ENCODE assay signal across 30 mouse cellular contexts in genomic region chr11:53580562-53580961, GRCm38 (mm10). TPM values are rescaled to one million over a fixed set of nuclear protein-coding genes. Genes with fewer than 3 reads are reported as not detected.
DNase-seq lines count a peak whose midpoint lies in the region; ATAC-seq and TF ChIP-seq lines count a peak whose summit lies in the region.
"Had no signal": no experiment of that assay in that cellular context is flagged by ENCODE, and none has a peak within 500 bp of the region (broad histone marks: within the 10 kb centered on the region; RNA-seq: fewer than 3 reads in every experiment).

No protein-coding gene starts in this region.

- no peaks in the 10 kb centered on the region for H3K79me2 ChIP-seq in CH12.LX (replicated peaks; ENCODE audit: control insufficient read depth, extremely low read depth, insufficient read depth, poor library complexity, severe bottlenecking)

- in situ Hi-C loops in CH12.LX (cut with MboI; ENCODE audit: low pct_ligation_motif_present, low pct_unique_long_range_greater_than_20kb, low sequenced_read_pairs) (no loop called here), Patski (cut with MboI; ENCODE audit: low pct_unique_long_range_greater_than_20kb) (no loop called here)

- no peak overlapping the region for H3K4me3 ChIP-seq in liver, embryonic 14.5 days (ENCODE audit: insufficient read depth in 1 of 2, low read depth in 2 of 2, low read length in 2 of 2)
- no peak overlapping the region for H3K4me3 ChIP-seq in CH12.LX (replicated peaks in 1 of 3; ENCODE audit: low read depth in 2 of 3, low read length in 2 of 3, poor library complexity in 1 of 3)
- H3K4me3 ChIP-seq: embryonic facial prominence, embryonic 15.5 days; hindbrain, embryonic 15.5 days; intestine, embryonic 15.5 days; limb, embryonic 15.5 days had no signal

- dilution Hi-C loops in CH12.LX (cut with MboI; ENCODE audit: extremely low pct_ligation_motif_present, extremely low pct_unique_long_range_greater_than_20kb, low sequenced_read_pairs), result no loop called here

- TF ChIP-seq EP300 in liver, embryonic 14.5 days (IDR thresholded peaks at IDR 0.05; ENCODE audit: low read depth), result no peak
- no peak for TF ChIP-seq EP300 in CH12.LX (IDR thresholded peaks at IDR 0.05; ENCODE audit: low read length)

- no peak overlapping the region for H3K9ac ChIP-seq in liver, embryonic 14.5 days (replicated peaks)
- no peak overlapping the region for H3K9ac ChIP-seq in CH12.LX (ENCODE audit: insufficient read depth, low read depth)
- H3K9ac ChIP-seq: embryonic facial prominence, embryonic 15.5 days; hindbrain, embryonic 15.5 days; intestine, embryonic 15.5 days; limb, embryonic 15.5 days had no signal

- no peaks in the 10 kb centered on the region; a peak in 1 of 4 replicates for H3K4me1 ChIP-seq in liver, embryonic 14.5 days (replicated peaks; ENCODE audit: control insufficient read depth in 2 of 2, insufficient read depth in 2 of 2, low read length in 1 of 2)
- peaks cover 3 to 23% of the 10 kb centered on the region in 2 experiments for H3K4me1 ChIP-seq in CH12.LX (ENCODE audit: control insufficient read depth in 1 of 2, insufficient read depth in 2 of 2)
- H3K4me1 ChIP-seq: embryonic facial prominence, embryonic 15.5 days; hindbrain, embryonic 15.5 days; intestine, embryonic 15.5 days; limb, embryonic 15.5 days had no signal

- ATAC-seq in liver, embryonic 14.5 days (ENCODE audit: insufficient read depth), result no peak
- ATAC-seq in Patski, result no peak
- ATAC-seq: forebrain, embryonic 14.5 days; intestine, embryonic 15.5 days had no signal

- DNase-seq in heart, adult 11 months, result peak; percentile 31
- DNase-seq in heart, adult 8-10 months (ENCODE audit: low spot score), result no peak
- no peak for DNase-seq in liver, embryonic 14.5 days (ENCODE audit: low read depth in 3 of 3, low spot score in 3 of 3)
- DNase-seq in liver (no peak), CH12.LX (ENCODE audit: extremely low read depth) (no peak), Patski (ENCODE audit: low read depth, low spot score) (no peak)
- DNase-seq in natural killer cell, adult 2 months (ENCODE audit: low spot score in 2 of 2), result no peak
- DNase-seq in cerebellum, postnatal 4 days (ENCODE audit: low spot score in 2 of 2), result no peak
- DNase-seq: adrenal gland, postnatal 14 days; B cell, adult 2 months; cerebellum, adult 8-10 months; gastrocnemius, postnatal 25 days; heart, postnatal 4 days; kidney, postnatal 25 days; left cerebral cortex, postnatal 4 days; lung, adult 18-20 months; lung, postnatal 10 days; right cerebral cortex, postnatal 25 days; thymus, postnatal 36 days had no signal

- no peaks in the 10 kb centered on the region; the same call in 1 of the 2 replicates for H3K36me3 ChIP-seq in liver, embryonic 14.5 days (replicated peaks; ENCODE audit: control insufficient read depth, insufficient read depth, low read depth)
- peaks cover 19 to 55% of the 10 kb centered on the region in 2 experiments for H3K36me3 ChIP-seq in CH12.LX (replicated peaks in 1 of 2; ENCODE audit: control insufficient read depth in 1 of 2, insufficient read depth in 1 of 2, low read length in 1 of 2)

- no peak overlapping the region for H3K4me2 ChIP-seq in liver, embryonic 14.5 days (ENCODE audit: low read depth)
- no peak overlapping the region for H3K4me2 ChIP-seq in CH12.LX (ENCODE audit: insufficient read depth, low read depth, poor library complexity, severe bottlenecking)
- H3K4me2 ChIP-seq: embryonic facial prominence, embryonic 15.5 days; hindbrain, embryonic 15.5 days; intestine, embryonic 15.5 days; limb, embryonic 15.5 days; midbrain, embryonic 11.5 days had no signal

- no peaks in the 10 kb centered on the region for H3K27me3 ChIP-seq in liver, embryonic 14.5 days (ENCODE audit: control insufficient read depth, insufficient read depth, low read length)
- H3K27me3 ChIP-seq in CH12.LX (replicated peaks), result no peaks in the 10 kb centered on the region
- no peaks in the 10 kb centered on the region for H3K27me3 ChIP-seq in Patski
- H3K27me3 ChIP-seq: embryonic facial prominence, embryonic 15.5 days; hindbrain, embryonic 15.5 days; intestine, embryonic 15.5 days; limb, embryonic 15.5 days had no signal

- H3K9me3 ChIP-seq in liver, embryonic 14.5 days (ENCODE audit: control insufficient read depth, low read length), result no peaks in the 10 kb centered on the region
- H3K9me3 ChIP-seq in CH12.LX (replicated peaks; ENCODE audit: low read length), result peaks cover 3% of the 10 kb centered on the region
- H3K9me3 ChIP-seq: embryonic facial prominence, embryonic 15.5 days; hindbrain, embryonic 15.5 days; intestine, embryonic 15.5 days; limb, embryonic 15.5 days had no signal

- TF ChIP-seq RAD21 in CH12.LX (IDR thresholded peaks at IDR 0.05; ENCODE audit: low read depth, low read length), result peak; percentile 9

- POLR2A ChIA-PET in Patski (lab: Charles Lee), result no interaction called here

- no peak for TF ChIP-seq POLR2A in CH12.LX (IDR thresholded peaks at IDR 0.05; ENCODE audit: low read depth, low read length)

- no peak overlapping the region for H3K27ac ChIP-seq in liver, embryonic 14.5 days
- no peak overlapping the region for H3K27ac ChIP-seq in CH12.LX (ENCODE audit: insufficient read depth, low read depth)
- H3K27ac ChIP-seq: embryonic facial prominence, embryonic 15.5 days; hindbrain, embryonic 15.5 days; intestine, embryonic 15.5 days; limb, embryonic 15.5 days had no signal

- TF ChIP-seq CTCF in liver, embryonic 14.5 days (IDR thresholded peaks at IDR 0.05; ENCODE audit: low read depth), result peak; percentile 50
- peak in 1 of 2 experiments; percentile 29; a peak in 2 of 4 replicates for TF ChIP-seq CTCF in CH12.LX (conservative IDR thresholded peaks at IDR 0.05 in 1 of 2, IDR thresholded peaks at IDR 0.05 in 1 of 2; ENCODE audit: low read depth in 2 of 2, low read length in 2 of 2)
- TF ChIP-seq CTCF in Patski (IDR thresholded peaks at IDR 0.05), result peak; percentile 39

- WGBS in liver, embryonic 14.5 days (ENCODE audit: insufficient replicate concordance), result 92% methylated on average over 3 of the region's 3 CpGs

- CTCF ChIA-PET in Patski (lab: Charles Lee), result interaction anchor here (1.2 kb wide), 1 partner anchor 9 kb away, joined by 3 read pairs; no protein-coding TSS in a partner anchor

TF ChIP-seq in CH12.LX, 34 proteins besides CTCF, POLR2A, EP300 and RAD21:
- TF ChIP-seq MAFK (IDR thresholded peaks at IDR 0.05; ENCODE audit: insufficient replicate concordance, low read length) (no peak), NRF1 (IDR thresholded peaks at IDR 0.05; ENCODE audit: low read depth, low read length) (no peak), RCOR1 (conservative IDR thresholded peaks at IDR 0.05; ENCODE audit: low read depth, low read length) (no peak), E2F4 (IDR thresholded peaks at IDR 0.05; ENCODE audit: insufficient replicate concordance, low read depth, low read length) (no peak), SMC3 (IDR thresholded peaks at IDR 0.05; ENCODE audit: low read depth, low read length) (peak; percentile 25; the same call in 1 of the 2 replicates), MYC (IDR thresholded peaks at IDR 0.05; ENCODE audit: low read depth, low read length) (no peak), HCFC1 (IDR thresholded peaks at IDR 0.05; ENCODE audit: low read depth, low read length) (no peak)

RNA-seq across cellular contexts. Expression of gene Kif3a, which starts 13.4 kb away (rescaled TPM):
- 10 to 100 TPM in 1 of 4 experiments, 1 to 10 TPM in 3; 8.2 to 10.3 (median 8.8) TPM for total RNA-seq in heart, adult 8-10 months (2022)
- 2.1 and 3.3 TPM in 2 replicates for polyA plus RNA-seq in liver, embryonic 14.5 days (2012; rRNA removed)
- 6.4 and 7.7 TPM in 2 replicates for polyA plus RNA-seq in liver, embryonic 14.5 days (2014; fragmentation: Nextera tagmentation; extraction: Ambion mirVana)
- total RNA-seq in CH12.LX (2012; rRNA removed) (11.3 and 18.3 TPM in 2 replicates), CH12.LX (2014; rRNA removed) (7.7 and 8.9 TPM in 2 replicates)
- polyA plus RNA-seq in CH12.LX (2012; ENCODE audit: insufficient read length, low read depth) (26.5 and 27.9 TPM in 2 replicates), Patski (2021) (52.7 TPM)

RNA-seq across cellular contexts. Expression of gene Il4, which starts 37.9 kb away (rescaled TPM):
- not detected for total RNA-seq in heart, adult 8-10 months (2022)
- polyA plus RNA-seq in liver, embryonic 14.5 days (2012; rRNA removed), result 0.26 and 0.27 TPM in 2 replicates
- 0.61 and 0.73 TPM in 2 replicates for polyA plus RNA-seq in liver, embryonic 14.5 days (2014; fragmentation: Nextera tagmentation; extraction: Ambion mirVana)
- total RNA-seq in CH12.LX (2012; rRNA removed), result 26.3 and 35.6 TPM in 2 replicates
- total RNA-seq in CH12.LX (2014; rRNA removed), result 75.5 and 83.1 TPM in 2 replicates
- polyA plus RNA-seq in CH12.LX (2012; ENCODE audit: insufficient read length, low read depth), result 19.5 and 24.5 TPM in 2 replicates
- polyA plus RNA-seq in Patski (2021), result 3.2 TPM
- total RNA-seq: adrenal gland, postnatal 14 days; gastrocnemius, postnatal 25 days; heart, postnatal 4 days; layer of hippocampus, adult 8-10 months; left cerebral cortex, postnatal 4 days had no signal

RNA-seq across cellular contexts. Expression of gene Il13, which starts 53.9 kb away (rescaled TPM):
- not detected for total RNA-seq in heart, adult 8-10 months (2022)
- 0.04 TPM in 1 of 2 replicates, not detected in the other for polyA plus RNA-seq in liver, embryonic 14.5 days (2012; rRNA removed)
- not detected in 2 replicates for polyA plus RNA-seq in liver, embryonic 14.5 days (2014; fragmentation: Nextera tagmentation; extraction: Ambion mirVana)
- total RNA-seq in CH12.LX (2012; rRNA removed) (1.8 and 2.8 TPM in 2 replicates), CH12.LX (2014; rRNA removed) (3.4 and 4.8 TPM in 2 replicates)
- polyA plus RNA-seq in CH12.LX (2012; ENCODE audit: insufficient read length, low read depth) (2.8 and 3.6 TPM in 2 replicates), Patski (2021) (not detected)
- total RNA-seq: adrenal gland, postnatal 14 days; common myeloid progenitor, adult 5-6 weeks; gastrocnemius, postnatal 25 days; heart, postnatal 4 days; layer of hippocampus, adult 8-10 months; left cerebral cortex, postnatal 4 days had no signal
- polyA plus RNA-seq: embryonic facial prominence, embryonic 15.5 days; forebrain, embryonic 14.5 days; hindbrain, embryonic 15.5 days; intestine, embryonic 15.5 days; kidney, embryonic 14.5 days; limb, embryonic 15.5 days; midbrain, embryonic 11.5 days; neural tube, embryonic 11.5 days; spleen, adult 2 months had no signal
